Mouse (Mus musculus) neural tube, embryonic 14.5 days (tissue): ENCODE data around the gene Tdrd7. TPM values are rescaled to one million over a fixed set of nuclear protein-coding genes. Genes with fewer than 3 reads are reported as not detected.

Experiments
- ATAC-seq: fragments of 200-750 bp; cut with Nextera tagmentation; 2 replicates; pipeline ENCODE4 v1.8.0; 2017; ENCODE audit warnings: low read depth, mild to moderate bottlenecking, moderate TSS enrichment, moderate library complexity
- H3K27ac ChIP-seq: fragments of 300-500 bp; sonication (generic); 2 replicates; pipeline ENCODE4 v1.5.1; 2014; ENCODE audit warnings: low read depth, mild to moderate bottlenecking, control low read depth, low read length, moderate library complexity, mixed read lengths
- H3K27me3 ChIP-seq: fragments of 300-500 bp; sonication (generic); 2 replicates; pipeline ENCODE4 v1.6.1; 2014; ENCODE audit warnings: low read length; ENCODE audit not compliant: control insufficient read depth, insufficient read depth
- H3K36me3 ChIP-seq: fragments of 300-500 bp; sonication (generic); 2 replicates; pipeline ENCODE4 v1.6.1; 2014; ENCODE audit warnings: low read length, mixed read lengths; ENCODE audit not compliant: control insufficient read depth, insufficient read depth
- H3K4me1 ChIP-seq: fragments of 300-500 bp; sonication (generic); 2 replicates; pipeline ENCODE4 v1.6.1; 2014; ENCODE audit warnings: low read length; ENCODE audit not compliant: control insufficient read depth, insufficient read depth
- H3K4me2 ChIP-seq: fragments of 300-500 bp; sonication (generic); 2 replicates; pipeline ENCODE4 v1.6.1; 2014; ENCODE audit warnings: mild to moderate bottlenecking, low read depth, low read length, control low read depth
- H3K4me3 ChIP-seq: fragments of 300-500 bp; sonication (generic); 2 replicates; pipeline ENCODE4 v1.5.1; 2014; ENCODE audit warnings: low read depth, low read length, control low read depth, mixed read lengths
- H3K9ac ChIP-seq: fragments of 300-500 bp; sonication (generic); replicated peaks from 2 replicates; pipeline ENCODE4 v1.6.1; 2014; ENCODE audit warnings: low read depth, mild to moderate bottlenecking, control low read depth, low read length, mixed read lengths
- H3K9me3 ChIP-seq: fragments of 300-500 bp; sonication (generic); 2 replicates; pipeline ENCODE4 v1.6.1; 2016; ENCODE audit warnings: low read length; ENCODE audit not compliant: control insufficient read depth
- WGBS: fragments of 180-500 bp; shearing (Covaris S2); extraction: QIAGEN DNeasy Blood & Tissue Kit; methylation state at CpG from one replicate; pipeline ENCODE4 v1.1.7; 2014; 5-methylcytosine and 5-hydroxymethylcytosine counted together
- polyA plus RNA-seq: library from polyadenylated mRNA; unstranded; fragments of >200 nt; fragmentation: Nextera tagmentation; extraction: Ambion mirVana; gene quantifications from 2 replicates; pipeline ENCODE4 v1.2.1, GENCODE M21; 2014

Gene Tdrd7
- polyA plus RNA-seq, 1 experiment from 2014 or later, result 30.1 TPM

- H3K36me3 ChIP-seq, result no peaks in the 10 kb centered on the region
- no peak overlapping the region for H3K4me3 ChIP-seq
- no peak overlapping the region for H3K9ac ChIP-seq
- H3K9me3 ChIP-seq, result no peaks in the 10 kb centered on the region
- no peak for ATAC-seq
- H3K4me2 ChIP-seq, result no peak overlapping the region
- H3K27ac ChIP-seq, result no peak overlapping the region
- H3K27me3 ChIP-seq, result no peaks in the 10 kb centered on the region
- WGBS, result 81% methylated on average over 7 of the region's 7 CpGs
- no peaks in the 10 kb centered on the region for H3K4me1 ChIP-seq
Measured at GRCm38 (mm10) chr4:45970048-45970560, 5.0 kb downstream of the Tdrd7 start.

GRCm38 (mm10) chr4:45971806-45972447 is 6.8 kb downstream of the Tdrd7 start:
- H3K9ac ChIP-seq, result peak overlapping the region; percentile 78
- H3K27me3 ChIP-seq, result no peaks in the 10 kb centered on the region
- no peak overlapping the region; the same call in 1 of the 2 replicates for H3K27ac ChIP-seq
- peak; percentile 99 for ATAC-seq
- no peaks in the 10 kb centered on the region for H3K4me1 ChIP-seq
- H3K36me3 ChIP-seq, result no peaks in the 10 kb centered on the region
- H3K4me3 ChIP-seq, result peak overlapping the region; percentile 78
- 2% methylated on average over 51 of the region's 51 CpGs for WGBS
- peak overlapping the region; percentile 70 for H3K4me2 ChIP-seq
- no peaks in the 10 kb centered on the region for H3K9me3 ChIP-seq

GRCm38 (mm10) chr4:45972448-45972854 is 7.3 kb downstream of the Tdrd7 start:
- Histone ChIP-seq H3K36me3 (no peaks in the 10 kb centered on the region), H3K4me3 (peak overlapping the region; percentile 78), H3K9me3 (no peaks in the 10 kb centered on the region), H3K27ac (no peak overlapping the region; the same call in 1 of the 2 replicates), H3K27me3 (no peaks in the 10 kb centered on the region), H3K4me2 (peak overlapping the region; percentile 70), H3K9ac (peak overlapping the region; percentile 78), H3K4me1 (no peaks in the 10 kb centered on the region)
- peak; percentile 83 for ATAC-seq
- WGBS, result under 1% methylated on average over 50 of the region's 53 CpGs

- Histone ChIP-seq H3K4me3 (peak overlapping the region; percentile 78), H3K9ac (peak overlapping the region; percentile 78), H3K36me3 (no peaks in the 10 kb centered on the region), H3K4me1 (no peaks in the 10 kb centered on the region), H3K9me3 (no peaks in the 10 kb centered on the region), H3K4me2 (peak overlapping the region; percentile 70), H3K27me3 (no peaks in the 10 kb centered on the region), H3K27ac (no peak overlapping the region)
- 31% methylated on average over 9 of the region's 9 CpGs for WGBS
- 0 out of 2 replicates have a peak, but pooled peaks have one; percentile 1 for ATAC-seq
Measured at GRCm38 (mm10) chr4:45972951-45973350, 7.8 kb downstream of the Tdrd7 start.

- Histone ChIP-seq H3K9me3 (no peaks in the 10 kb centered on the region), H3K4me3 (no peak overlapping the region), H3K27me3 (no peaks in the 10 kb centered on the region), H3K4me2 (no peak overlapping the region), H3K4me1 (no peaks in the 10 kb centered on the region), H3K9ac (no peak overlapping the region), H3K36me3 (no peaks in the 10 kb centered on the region), H3K27ac (no peak overlapping the region)
- WGBS, result 83% methylated on average over 6 of the region's 6 CpGs
- no peak for ATAC-seq
Measured at GRCm38 (mm10) chr4:45976931-45977667, 12.0 kb downstream of the Tdrd7 start.

- H3K4me3 ChIP-seq, result no peak overlapping the region
- H3K27me3 ChIP-seq, result no peaks in the 10 kb centered on the region
- WGBS, result 45% methylated on average over 2 of the region's 2 CpGs
- no peaks in the 10 kb centered on the region for H3K9me3 ChIP-seq
- no peak overlapping the region for H3K27ac ChIP-seq
- H3K36me3 ChIP-seq, result no peaks in the 10 kb centered on the region
- H3K9ac ChIP-seq, result no peak overlapping the region
- no peak for ATAC-seq
- H3K4me2 ChIP-seq, result no peak overlapping the region
- no peaks in the 10 kb centered on the region for H3K4me1 ChIP-seq
Measured at GRCm38 (mm10) chr4:45979916-45980315, 14.8 kb downstream of the Tdrd7 start.

- no peak overlapping the region for H3K4me3 ChIP-seq
Measured at GRCm38 (mm10) chr4:45981054-45981453, 15.9 kb downstream of the Tdrd7 start.

GRCm38 (mm10) chr4:45990427-45991135 is 25.4 kb downstream of the Tdrd7 start:
- Histone ChIP-seq H3K27me3 (no peaks in the 10 kb centered on the region), H3K9ac (no peak overlapping the region), H3K4me2 (no peak overlapping the region), H3K36me3 (peaks cover 10% of the 10 kb centered on the region; the same call in 1 of the 2 replicates), H3K4me1 (no peaks in the 10 kb centered on the region), H3K9me3 (no peaks in the 10 kb centered on the region), H3K27ac (no peak overlapping the region), H3K4me3 (no peak overlapping the region)
- ATAC-seq, result no peak
- 55% methylated on average over 6 of the region's 6 CpGs for WGBS

More at GRCm38 (mm10) chr4:45981054-45981453, 15.9 kb downstream of the Tdrd7 start:
- H3K9ac ChIP-seq, result no peak overlapping the region
- no peaks in the 10 kb centered on the region for H3K27me3 ChIP-seq
- H3K9me3 ChIP-seq, result no peaks in the 10 kb centered on the region
- no peak for ATAC-seq
- H3K36me3 ChIP-seq, result no peaks in the 10 kb centered on the region
- H3K4me1 ChIP-seq, result no peaks in the 10 kb centered on the region
- H3K27ac ChIP-seq, result no peak overlapping the region
- H3K4me2 ChIP-seq, result no peak overlapping the region
